Mouse (Mus musculus) layer of hippocampus, adult 11-12 months (tissue): ENCODE measurements at regions not wholly inside any gene's neighbourhood (a gene's known extent, or its start where the extent isn't known, plus 50 kb on each side); places are given as distances from the start of the nearest gene placed in this dataset.

Experiments used
- DNase-seq: peaks from one replicate; pipeline ENCODE4 v3.0.0; 2022; ENCODE audit warnings: low spot score

GRCm38 (mm10) chr4:30776816-30777442 is 1187.0 kb upstream of the Map3k7 start:
- DNase-seq = no peak

GRCm38 (mm10) chr4:30781649-30782048 is 1182.2 kb upstream of the Map3k7 start:
- no peak for DNase-seq

DNA sequence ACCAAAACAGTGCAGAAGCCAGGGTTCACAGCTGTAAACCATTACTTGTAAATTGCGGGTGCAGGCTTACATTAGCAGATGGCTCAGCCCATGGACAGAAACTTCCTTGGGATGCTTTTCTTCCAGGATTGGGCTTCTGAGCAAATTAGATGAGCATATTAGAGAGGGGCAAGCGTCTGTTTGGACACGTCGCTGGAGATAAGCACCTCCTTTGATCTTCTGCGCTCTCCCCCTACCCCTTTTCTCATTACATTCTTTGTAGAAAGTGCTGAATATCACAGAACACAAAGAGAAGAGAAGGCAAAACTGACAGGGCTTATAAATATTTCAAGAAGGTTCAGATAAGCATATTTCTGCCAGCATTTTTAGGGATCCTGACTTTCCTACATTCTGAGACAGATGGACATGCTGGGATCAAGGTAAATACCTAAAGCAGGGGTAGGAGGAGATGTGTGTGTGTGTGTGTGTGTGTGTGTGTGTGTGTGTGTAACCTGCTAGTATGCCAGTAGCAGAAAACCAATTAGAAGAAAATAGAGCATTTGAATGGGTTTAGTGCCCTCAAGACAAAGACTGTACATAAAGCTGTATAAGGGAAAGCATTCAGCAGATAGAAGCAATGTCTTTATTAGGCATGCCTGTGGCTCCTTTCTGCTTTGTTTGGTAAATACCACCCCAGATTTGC is 1173.8 kb upstream of the Map3k7 start:
- no peak for DNase-seq

- DNase-seq = no peak
These were observed 1154.1 kb upstream of the Map3k7 start for GRCm38 (mm10) chr4:30809798-30810197.

- DNase-seq = no peak
These were observed 1108.4 kb upstream of the Map3k7 start for GRCm38 (mm10) chr4:30855361-30856056.

DNA sequence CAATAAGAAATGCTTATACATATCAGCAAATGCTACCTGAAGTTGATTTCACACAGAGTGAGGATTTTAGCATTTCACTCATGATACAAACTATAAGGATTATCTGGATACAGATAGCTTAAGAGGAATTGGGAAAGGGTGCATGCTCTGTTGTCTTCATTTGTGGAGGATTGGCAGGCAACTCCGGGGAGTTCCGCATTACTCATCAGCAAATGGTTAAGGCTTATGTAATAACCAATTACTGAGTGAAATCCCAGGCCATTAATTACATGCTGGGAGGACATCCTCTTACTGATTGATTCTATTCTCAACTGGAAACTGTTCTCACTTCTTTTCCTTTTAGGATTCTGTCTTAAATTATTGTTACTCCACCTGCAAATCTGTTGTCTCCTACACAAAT is 1058.9 kb upstream of the Map3k7 start:
- DNase-seq = peak; percentile 28

DNA sequence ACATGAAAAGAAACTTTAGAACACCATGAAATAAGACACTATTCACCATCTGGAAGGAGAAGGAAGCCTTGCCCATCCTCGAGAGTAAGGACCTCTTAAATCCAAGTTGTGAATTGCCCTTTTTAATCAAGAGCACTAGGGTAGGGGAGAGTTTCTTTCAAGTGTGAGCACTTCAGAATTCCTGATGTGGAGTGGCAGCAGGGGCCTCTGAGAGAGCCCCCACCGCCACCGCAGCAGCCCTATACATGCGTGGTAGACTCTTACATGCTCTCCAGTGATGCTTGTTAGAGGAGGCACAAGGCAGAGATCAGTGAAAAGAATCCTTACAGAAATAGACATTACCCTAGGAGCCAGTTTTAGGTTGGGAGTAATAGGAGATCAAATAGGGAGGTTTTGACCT is 1041.0 kb upstream of the Map3k7 start:
- no peak for DNase-seq

DNA sequence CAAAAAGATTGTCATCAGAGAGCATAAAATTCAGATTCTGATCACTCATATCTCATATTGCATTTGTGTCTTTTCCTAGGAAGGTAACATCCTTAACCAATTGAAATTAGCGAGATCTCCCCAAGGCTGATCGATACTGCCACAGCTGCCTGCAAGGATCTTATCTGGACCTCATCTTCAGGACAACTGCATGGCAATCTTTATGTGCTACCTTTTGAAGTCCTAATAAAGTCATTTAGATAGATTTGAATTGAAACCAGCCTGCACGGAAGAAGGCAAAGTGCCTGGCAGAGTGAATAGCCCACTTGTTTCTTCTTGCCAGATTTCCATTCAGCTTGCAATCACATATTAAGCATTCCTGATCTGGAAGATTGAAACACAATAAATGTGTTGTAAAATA is 1031.5 kb upstream of the Map3k7 start:
- no peak for DNase-seq

- no peak for DNase-seq
These were observed 1030.6 kb upstream of the Map3k7 start for GRCm38 (mm10) chr4:30933030-30933987.

DNA sequence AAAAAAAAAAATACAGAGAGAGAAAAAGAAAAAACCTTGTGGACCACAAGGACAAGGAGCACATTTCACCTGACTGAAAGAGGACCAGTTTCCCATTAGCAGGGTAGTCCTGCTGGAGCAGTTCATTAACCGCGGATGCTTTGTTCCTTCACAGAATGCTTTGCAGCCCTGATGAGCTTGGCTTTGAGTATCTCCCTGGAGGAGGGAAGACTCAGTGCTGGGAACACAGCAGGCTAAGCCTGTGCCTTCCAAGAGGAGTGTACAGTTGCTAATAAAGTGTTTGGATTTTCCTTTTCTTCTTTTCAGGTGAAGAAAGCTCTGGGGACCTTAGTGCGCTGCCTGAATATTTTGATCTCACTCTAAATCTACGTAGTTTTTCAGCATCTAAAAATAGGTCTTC is 980.3 kb upstream of the Map3k7 start:
- no peak for DNase-seq

- DNase-seq = no peak
These were observed 951.9 kb upstream of the Map3k7 start for GRCm38 (mm10) chr4:31012006-31012405.

GRCm38 (mm10) chr4:31052077-31052677 is 911.7 kb upstream of the Map3k7 start:
- DNase-seq = no peak

DNA sequence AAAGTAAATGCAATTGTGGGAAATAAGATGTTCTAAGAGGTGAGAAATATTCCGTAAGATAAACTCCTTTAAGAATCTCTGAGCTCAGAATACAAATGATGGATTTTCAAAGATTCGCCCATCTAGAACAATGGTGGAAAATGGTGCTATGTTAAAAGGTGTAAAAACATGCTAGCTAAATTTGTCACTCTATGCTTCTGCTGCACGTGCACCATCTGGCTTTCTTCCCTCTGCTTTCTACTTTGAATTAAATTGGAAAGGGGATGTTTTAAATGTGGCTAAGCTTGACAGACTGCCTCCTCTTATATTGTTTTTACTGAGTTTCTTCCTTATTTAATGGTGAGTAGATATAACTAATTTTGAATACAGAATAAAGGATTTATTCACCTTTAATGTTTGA is 887.7 kb upstream of the Map3k7 start:
- no peak for DNase-seq

GRCm38 (mm10) chr4:31121586-31121985 is 842.3 kb upstream of the Map3k7 start:
- DNase-seq = no peak

DNA sequence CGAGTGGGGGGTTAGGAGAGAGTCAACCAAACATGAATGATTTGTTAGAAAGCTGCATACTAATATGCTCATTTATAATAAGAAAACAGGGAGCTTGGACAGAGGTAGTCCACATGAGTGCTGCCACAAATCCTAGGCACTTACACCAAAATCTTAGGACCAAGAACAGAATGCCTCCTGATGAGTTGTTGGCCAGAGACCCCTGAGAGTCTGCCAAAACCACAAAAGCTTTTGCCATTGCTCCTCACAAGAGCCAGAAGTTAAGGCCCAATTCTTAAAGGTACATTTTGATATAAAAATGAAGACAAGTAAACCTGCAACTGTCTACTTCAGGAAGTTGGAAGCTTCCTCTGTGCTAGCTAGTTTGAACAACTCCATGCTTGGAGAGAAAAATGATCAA is 820.7 kb upstream of the Map3k7 start:
- no peak for DNase-seq

- no peak for DNase-seq
These were observed 796.5 kb upstream of the Map3k7 start for GRCm38 (mm10) chr4:31167431-31167830.

DNA sequence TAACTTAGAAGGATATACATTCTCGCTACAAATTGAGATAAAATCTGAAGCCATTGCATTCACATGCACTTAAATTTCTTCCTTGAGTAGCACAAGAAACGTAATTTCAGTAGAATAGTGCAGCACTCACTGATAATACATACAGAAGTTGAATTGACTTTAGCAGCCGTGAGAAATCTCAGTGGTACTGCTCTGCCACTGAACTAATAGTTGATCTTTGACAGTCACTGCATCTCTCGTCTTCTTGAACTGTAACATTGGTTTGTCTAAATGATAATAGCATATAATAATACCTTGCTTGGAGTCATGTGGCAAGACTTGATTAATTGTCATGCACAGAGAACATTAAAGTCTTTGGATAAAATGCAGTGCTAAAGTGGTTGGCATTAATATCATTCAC is 795.5 kb upstream of the Map3k7 start:
- no peak for DNase-seq

- no peak for DNase-seq
These were observed 792.7 kb upstream of the Map3k7 start for GRCm38 (mm10) chr4:31171190-31171589.

DNA sequence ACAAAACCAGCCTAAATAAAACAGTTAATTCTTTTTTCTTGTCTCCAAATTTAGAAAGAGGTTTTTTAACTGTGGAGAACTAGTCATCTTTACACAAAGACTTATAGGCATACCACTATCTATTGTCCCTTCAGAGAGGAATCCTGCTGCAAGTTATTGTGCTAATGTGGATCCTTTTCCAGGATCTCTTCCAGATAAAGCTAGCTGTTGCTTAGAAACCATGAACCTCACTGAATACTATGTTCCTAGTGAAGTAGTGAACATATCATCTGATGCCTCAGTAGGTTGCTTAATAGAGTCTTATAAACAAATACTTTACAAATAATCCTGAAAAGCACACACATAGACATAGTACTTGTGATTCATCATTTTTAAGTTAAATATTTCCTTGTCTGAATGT is 766.0 kb upstream of the Map3k7 start:
- no peak for DNase-seq

DNA sequence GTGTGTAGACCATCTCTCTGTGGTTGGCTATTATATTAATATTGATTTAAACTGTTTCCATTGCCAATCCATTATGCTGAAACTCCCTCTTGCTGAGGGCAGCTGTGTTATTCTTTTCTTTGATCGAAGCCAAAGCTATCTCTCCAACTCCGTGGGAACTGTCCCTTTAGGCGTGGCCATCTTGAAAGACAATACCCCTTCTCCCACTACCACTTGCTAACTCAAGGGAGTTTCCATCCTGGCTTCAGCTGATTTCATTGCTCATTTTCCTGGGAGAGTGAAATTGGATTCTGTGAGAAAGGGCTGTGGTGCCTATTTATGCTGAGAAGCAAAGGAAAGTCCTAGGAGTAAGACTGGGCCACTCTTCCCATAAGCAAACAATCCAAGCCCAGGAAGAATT is 760.6 kb upstream of the Map3k7 start:
- no peak for DNase-seq

DNA sequence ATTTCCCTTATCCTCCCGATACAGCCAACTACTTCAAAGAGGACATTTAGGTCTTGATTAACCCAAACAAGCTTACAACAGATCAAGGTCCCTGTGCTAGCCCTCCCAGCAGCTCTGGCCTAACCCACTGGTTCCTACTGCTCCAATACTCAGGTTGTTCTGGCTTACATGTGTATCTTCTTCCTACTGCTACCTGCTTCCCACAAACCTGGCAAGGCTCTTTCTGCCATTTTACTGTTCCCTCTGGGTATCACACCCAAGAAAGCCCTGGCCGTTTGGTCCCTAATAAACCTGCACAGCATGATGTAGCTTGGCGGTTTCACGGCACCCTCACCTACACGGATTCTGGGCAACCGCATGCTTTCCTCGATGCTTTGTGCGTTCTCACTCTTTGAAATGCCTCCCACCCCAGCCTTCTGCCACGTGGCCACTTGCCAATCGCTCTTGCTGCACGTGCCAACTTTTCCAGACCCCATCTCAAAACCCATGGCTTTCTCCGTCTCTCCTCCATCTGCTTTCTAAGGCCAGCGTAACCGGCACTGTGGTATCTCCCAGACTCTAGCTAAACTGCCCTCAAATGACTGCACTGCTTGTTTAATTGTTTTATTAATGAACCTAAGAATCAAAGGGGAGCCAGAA is 758.4 kb upstream of the Map3k7 start:
- peak; percentile 8 for DNase-seq
